Mouse (Mus musculus) C2C12 (cell line): Measurements from ENCODE around the gene Castor1. TPM values are rescaled to one million over a fixed set of nuclear protein-coding genes. Genes with fewer than 3 reads are reported as not detected.

Experiments used
- H3K27me3 ChIP-seq: one replicate; pipeline ENCODE4 v1.6.1; 2011; ENCODE audit not compliant: control insufficient read depth, insufficient read depth, insufficient read length
- H3K36me3 ChIP-seq: one replicate; pipeline ENCODE4 v1.6.1; 2011; ENCODE audit not compliant: control insufficient read depth, insufficient read depth
- H3K4me3 ChIP-seq: one replicate; pipeline ENCODE4 v1.5.1; 2011; ENCODE audit warnings: mild to moderate bottlenecking, control low read depth; ENCODE audit not compliant: poor library complexity, insufficient read depth, severe bottlenecking
- H3K79me2 ChIP-seq: one replicate; pipeline ENCODE4 v1.6.1; 2011; ENCODE audit not compliant: control insufficient read depth, insufficient read depth
- H3K79me3 ChIP-seq: one replicate; pipeline ENCODE4 v1.6.1; 2011; ENCODE audit warnings: low read depth, control low read depth
- H3ac ChIP-seq: one replicate; pipeline ENCODE3; 2011; ENCODE audit warnings: low read depth; ENCODE audit not compliant: control insufficient read depth, insufficient read length
- CEBPB ChIP-seq: IDR thresholded peaks from one replicate; pipeline ENCODE4 v1.6.1; 2011; ENCODE audit warnings: low read depth, mild to moderate bottlenecking, control low read depth, moderate library complexity
- CTCF ChIP-seq: IDR thresholded peaks from one replicate; pipeline ENCODE4 v1.5.1; 2011; ENCODE audit not compliant: control insufficient read depth, insufficient read depth, insufficient read length
- FOSL1 ChIP-seq: IDR thresholded peaks from one replicate; pipeline ENCODE4 v1.8.0; 2011; ENCODE audit warnings: mild to moderate bottlenecking, low read length; ENCODE audit not compliant: poor library complexity, insufficient read depth, severe bottlenecking
- MAX ChIP-seq: IDR thresholded peaks from one replicate; pipeline ENCODE4 v1.6.1; 2011; ENCODE audit warnings: mild to moderate bottlenecking, control low read depth
- MYOD1 ChIP-seq: IDR thresholded peaks from one replicate; pipeline ENCODE4 v1.6.1; 2011; ENCODE audit warnings: low read depth; ENCODE audit not compliant: control insufficient read depth, insufficient read length
- MYOG ChIP-seq: IDR thresholded peaks from one replicate; pipeline ENCODE4 v1.6.1; 2011; ENCODE audit not compliant: control insufficient read depth, insufficient read length; ENCODE audit errors: extremely low read depth
- USF1 ChIP-seq: IDR thresholded peaks from one replicate; pipeline ENCODE4 v1.6.1; 2011; ENCODE audit warnings: low read depth, mild to moderate bottlenecking, control low read depth, moderate library complexity
- polyA plus RNA-seq: library from polyadenylated mRNA; unstranded; fragments of >200 nt; fragmentation: generic; extraction: Trizol; gene quantifications from one replicate; pipeline ENCODE4 v1.2.1, GENCODE M21; 2012; ENCODE audit warnings: missing spikeins

The Castor1 gene
- polyA plus RNA-seq, 1 experiment = 1.5 TPM

DNA sequence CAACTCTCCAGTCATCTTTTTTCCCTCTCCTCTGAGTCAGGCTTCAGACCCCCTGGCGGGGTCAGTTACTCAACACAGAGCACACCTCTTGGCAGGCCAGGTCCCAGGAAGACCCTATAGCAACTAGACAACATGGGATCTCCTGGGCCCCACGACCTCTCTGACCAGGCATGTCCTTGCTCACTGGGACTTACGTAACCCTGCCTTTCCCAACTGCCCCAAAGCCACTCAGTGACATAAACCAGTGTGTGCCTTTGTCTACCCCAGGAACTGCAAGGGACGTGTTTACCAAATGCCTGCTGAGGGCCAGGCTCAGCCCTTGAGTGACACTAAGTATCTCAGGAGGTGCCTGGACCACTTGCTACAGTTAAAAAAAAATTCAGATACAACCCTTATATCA, 11.8 kb downstream of the Castor1 start:
- no peaks in the 10 kb centered on the region for H3K36me3 ChIP-seq
- H3K79me3 ChIP-seq = no peaks in the 10 kb centered on the region
- H3ac ChIP-seq = no peak overlapping the region
- TF ChIP-seq MYOD1 = no peak
- no peak for TF ChIP-seq CTCF
- no peak for TF ChIP-seq CEBPB
- TF ChIP-seq USF1 = no peak
- TF ChIP-seq MAX = no peak
- H3K79me2 ChIP-seq = no peaks in the 10 kb centered on the region
- no peaks in the 10 kb centered on the region for H3K27me3 ChIP-seq
- H3K4me3 ChIP-seq = no peak overlapping the region

DNA sequence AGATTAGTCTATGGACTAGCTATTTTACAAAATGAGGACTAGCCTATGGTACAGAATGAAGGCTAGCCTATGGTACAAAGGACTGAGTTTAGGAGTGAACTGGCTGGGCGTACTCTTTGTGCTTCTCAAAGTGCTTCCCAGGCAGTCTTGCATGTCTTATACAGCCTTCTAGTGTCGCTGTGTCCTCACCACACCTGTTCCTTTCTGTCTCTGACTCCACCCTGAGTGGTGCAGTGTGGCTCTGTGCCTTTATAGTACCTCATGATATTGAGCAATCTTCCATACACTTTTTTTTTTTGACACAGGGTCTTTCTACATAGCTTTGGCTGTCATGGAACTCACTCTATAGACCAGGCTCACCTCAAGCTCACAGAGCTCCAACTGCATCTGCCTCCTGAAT, 13.4 kb downstream of the Castor1 start:
- TF ChIP-seq MAX = no peak
- TF ChIP-seq CTCF = no peak
- TF ChIP-seq CEBPB = no peak
- TF ChIP-seq USF1 = no peak
- TF ChIP-seq MYOG = no peak
- no peak for TF ChIP-seq FOSL1
- no peak for TF ChIP-seq MYOD1

DNA sequence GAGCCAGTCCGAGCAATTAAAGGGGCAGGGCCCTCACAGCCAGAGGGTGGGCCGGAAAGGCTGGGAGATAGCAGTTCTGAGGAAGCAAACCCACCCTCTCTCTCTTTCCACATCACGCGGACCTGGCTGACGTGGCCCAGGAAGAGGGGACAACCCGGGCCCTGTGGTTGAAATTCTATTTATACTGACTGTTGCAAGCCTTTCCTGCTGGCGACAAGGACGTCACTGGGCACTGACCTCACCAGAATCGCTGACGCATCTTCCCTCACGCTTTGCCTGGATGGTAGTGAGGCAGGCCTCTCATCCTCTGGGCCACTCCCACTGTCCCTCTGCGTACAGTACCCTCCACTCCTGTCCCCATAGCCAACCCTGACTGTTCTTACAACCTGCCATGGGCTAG, 14.6 kb downstream of the Castor1 start:
- H3K79me3 ChIP-seq = no peaks in the 10 kb centered on the region
- TF ChIP-seq CTCF (no peak), MAX (no peak), MYOD1 (no peak), FOSL1 (no peak), MYOG (no peak), CEBPB (no peak), USF1 (no peak)
- H3K36me3 ChIP-seq = no peaks in the 10 kb centered on the region
- H3K79me2 ChIP-seq = no peaks in the 10 kb centered on the region
- no peak overlapping the region for H3K4me3 ChIP-seq
- no peak overlapping the region for H3ac ChIP-seq
- no peaks in the 10 kb centered on the region for H3K27me3 ChIP-seq

More for the DNA sequence above, 13.4 kb downstream of the Castor1 start:
- Histone ChIP-seq H3K4me3 (no peak overlapping the region), H3K36me3 (no peaks in the 10 kb centered on the region), H3ac (no peak overlapping the region), H3K79me3 (no peaks in the 10 kb centered on the region), H3K79me2 (no peaks in the 10 kb centered on the region), H3K27me3 (no peaks in the 10 kb centered on the region)

DNA sequence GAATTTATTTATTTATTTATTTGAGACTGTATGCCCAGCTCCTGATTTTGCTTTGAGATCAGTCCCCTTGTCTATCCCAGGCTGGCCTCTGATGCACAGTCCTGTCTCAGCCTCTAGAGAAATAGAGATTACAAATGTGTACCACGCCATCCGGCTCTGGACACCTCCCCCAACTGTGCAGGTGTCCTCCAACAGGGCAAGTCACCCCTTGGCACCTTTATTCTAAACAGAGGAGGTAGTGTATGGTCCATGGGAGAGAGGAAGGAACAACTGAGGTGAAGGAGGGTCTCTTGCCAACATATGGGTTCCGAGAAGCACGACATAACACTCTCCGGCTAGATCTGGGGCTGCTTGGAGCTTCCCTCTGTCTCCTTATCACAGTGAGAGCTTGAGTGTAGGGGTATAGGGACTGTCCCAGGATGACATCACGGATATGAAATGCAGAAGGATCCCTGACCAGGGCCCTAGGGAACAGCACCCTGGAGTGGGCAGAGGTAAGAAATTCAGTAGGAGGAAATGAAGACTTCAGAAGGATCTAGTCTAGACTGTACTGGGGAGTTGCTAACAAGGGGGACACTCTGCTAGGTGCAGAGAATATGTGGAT, 17.1 kb downstream of the Castor1 start:
- no peaks in the 10 kb centered on the region for H3K27me3 ChIP-seq
- no peak overlapping the region for H3ac ChIP-seq
- no peaks in the 10 kb centered on the region for H3K36me3 ChIP-seq
- TF ChIP-seq FOSL1 = no peak
- TF ChIP-seq CEBPB = no peak
- no peak for TF ChIP-seq MYOD1
- TF ChIP-seq CTCF = no peak
- TF ChIP-seq MYOG = no peak
- TF ChIP-seq USF1 = no peak
- no peak for TF ChIP-seq MAX
- no peak overlapping the region for H3K4me3 ChIP-seq
- no peaks in the 10 kb centered on the region for H3K79me3 ChIP-seq
- H3K79me2 ChIP-seq = no peaks in the 10 kb centered on the region

DNA sequence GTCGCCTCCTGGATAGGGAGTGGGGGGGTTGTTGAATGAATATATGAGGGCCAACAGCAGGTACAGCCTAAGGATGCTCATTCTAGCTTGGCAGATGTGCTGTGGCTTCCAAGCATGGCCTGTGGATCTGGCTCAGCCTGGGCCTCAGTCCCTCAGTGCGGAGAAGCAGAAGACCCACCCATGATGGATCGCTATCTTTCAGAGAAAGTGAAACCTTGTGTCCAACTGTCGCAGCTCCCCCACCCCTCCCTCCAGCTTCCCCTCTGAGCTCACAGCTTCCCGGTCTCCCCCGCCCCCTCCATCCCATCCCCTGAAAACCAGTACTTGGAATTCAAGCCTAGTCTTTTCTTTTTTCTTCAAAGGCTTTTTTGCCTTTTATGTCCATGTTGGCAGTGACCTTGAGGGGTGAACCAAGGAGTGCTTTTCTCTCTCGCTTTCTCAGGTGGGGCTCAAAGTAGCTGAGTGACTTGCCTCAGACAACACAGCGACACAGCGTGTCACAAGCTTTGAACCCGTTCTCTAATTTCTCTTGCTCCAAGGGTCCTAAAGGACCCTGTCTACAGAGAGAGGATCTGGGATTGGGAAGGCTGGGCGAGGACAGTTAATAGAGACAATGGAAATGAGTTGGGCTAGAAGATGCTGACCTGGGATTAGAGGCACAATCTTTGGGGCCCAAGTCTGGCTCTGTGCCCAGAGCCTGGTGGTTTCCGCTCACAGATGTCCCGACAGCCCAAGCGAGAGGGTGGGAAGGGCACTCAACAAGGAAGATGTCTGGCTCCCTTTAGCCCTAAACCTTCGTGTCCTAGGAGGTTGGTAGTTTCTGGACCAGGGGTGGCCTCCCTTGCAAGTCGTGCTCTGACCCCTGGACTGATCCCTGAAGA, 17.9 kb downstream of the Castor1 start, which contains the start of gene Osm:
Osm (plus strand) TSS at position 756 of the 881 bp plus-strand sequence.
- H3K36me3 ChIP-seq = no peaks in the 10 kb centered on the region
- TF ChIP-seq FOSL1 (no peak), CEBPB (no peak), MYOG (no peak), MYOD1 (no peak), MAX (no peak), CTCF (no peak), USF1 (no peak)
- H3ac ChIP-seq = no peak within 1 kb of the TSS
- H3K27me3 ChIP-seq = no peaks in the 10 kb centered on the region
- H3K4me3 ChIP-seq = no peak within 1 kb of the TSS
- H3K79me2 ChIP-seq = no peaks in the 10 kb centered on the region
- H3K79me3 ChIP-seq = no peaks in the 10 kb centered on the region
